Mouse (Mus musculus) intestine, embryonic 15.5 days (tissue): ENCODE measurements around the gene Abcb8. TPM values are rescaled to one million over a fixed set of nuclear protein-coding genes. Genes with fewer than 3 reads are reported as not detected.
"Not testable (repeated sequence)": the region's sequence is repeated elsewhere in the genome, so short reads cannot be mapped to it uniquely, and the experiment has no call there.

ENCODE experiments used
- ATAC-seq: fragments of 200-750 bp; cut with Nextera tagmentation; 2 replicates; pipeline ENCODE4 v1.8.0; 2017; ENCODE audit warnings: moderate TSS enrichment, moderate library complexity
- H3K27ac ChIP-seq: fragments of 300-500 bp; sonication (generic); 2 replicates; pipeline ENCODE4 v1.5.1; 2015; ENCODE audit warnings: mild to moderate bottlenecking, inconsistent platforms
- H3K27me3 ChIP-seq: fragments of 300-500 bp; sonication (generic); replicated peaks from 2 replicates; pipeline ENCODE4 v1.6.1; 2015; ENCODE audit warnings: inconsistent platforms
- H3K36me3 ChIP-seq: fragments of 300-500 bp; sonication (generic); 2 replicates; pipeline ENCODE4 v1.6.1; 2015; ENCODE audit warnings: inconsistent platforms
- H3K4me1 ChIP-seq: fragments of 300-500 bp; sonication (generic); replicated peaks from 2 replicates; pipeline ENCODE4 v1.6.1; 2015; ENCODE audit warnings: inconsistent platforms
- H3K4me2 ChIP-seq: fragments of 300-500 bp; sonication (generic); replicated peaks from 2 replicates; pipeline ENCODE4 v1.6.1; 2015; ENCODE audit warnings: mild to moderate bottlenecking, inconsistent platforms
- H3K4me3 ChIP-seq: fragments of 300-500 bp; sonication (generic); replicated peaks from 2 replicates; pipeline ENCODE4 v1.5.1; 2015; ENCODE audit warnings: inconsistent platforms
- H3K9ac ChIP-seq: fragments of 300-500 bp; sonication (generic); 2 replicates; pipeline ENCODE4 v1.6.1; 2015; ENCODE audit warnings: inconsistent platforms
- H3K9me3 ChIP-seq: fragments of 300-500 bp; sonication (generic); 2 replicates; pipeline ENCODE4 v1.6.1; 2016; ENCODE audit warnings: inconsistent platforms
- WGBS: fragments of 180-500 bp; shearing (Covaris S2); methylation state at CpG from one replicate; pipeline ENCODE4 v1.1.7; 2015; 5-methylcytosine and 5-hydroxymethylcytosine counted together
- polyA plus RNA-seq: library from polyadenylated mRNA; unstranded; fragments of >200 nt; fragmentation: Nextera tagmentation; extraction: Ambion mirVana; gene quantifications from 2 replicates; pipeline ENCODE4 v1.2.1, GENCODE M21; 2015

Abcb8 gene
- polyA plus RNA-seq, 1 experiment from 2014 or later: 66.2 TPM

GRCm38 (mm10) chr5:24387264-24388241 is 5.9 kb upstream of the Abcb8 start:
- Histone ChIP-seq H3K9ac (peak overlapping the region; percentile 60), H3K4me3 (peak overlapping the region; percentile 49)
- WGBS: under 1% methylated on average over 73 of the region's 73 CpGs

GRCm38 (mm10) chr5:24388246-24388915 is 5.1 kb upstream of the Abcb8 start:
- H3K4me1 ChIP-seq: peaks cover 36% of the 10 kb centered on the region

More at GRCm38 (mm10) chr5:24387264-24388241, 5.9 kb upstream of the Abcb8 start:
- Histone ChIP-seq H3K4me2 (peak overlapping the region; percentile 99), H3K9me3 (no peaks in the 10 kb centered on the region), H3K27ac (0 out of 2 replicates have a peak overlapping the region, but pooled peaks have one; percentile 27), H3K4me1 (peaks cover 34% of the 10 kb centered on the region), H3K36me3 (no peaks in the 10 kb centered on the region), H3K27me3 (0 out of 2 replicates have a peak, but pooled peaks cover 18% of the 10 kb centered on the region)
- peak; percentile 34 for ATAC-seq

DNA sequence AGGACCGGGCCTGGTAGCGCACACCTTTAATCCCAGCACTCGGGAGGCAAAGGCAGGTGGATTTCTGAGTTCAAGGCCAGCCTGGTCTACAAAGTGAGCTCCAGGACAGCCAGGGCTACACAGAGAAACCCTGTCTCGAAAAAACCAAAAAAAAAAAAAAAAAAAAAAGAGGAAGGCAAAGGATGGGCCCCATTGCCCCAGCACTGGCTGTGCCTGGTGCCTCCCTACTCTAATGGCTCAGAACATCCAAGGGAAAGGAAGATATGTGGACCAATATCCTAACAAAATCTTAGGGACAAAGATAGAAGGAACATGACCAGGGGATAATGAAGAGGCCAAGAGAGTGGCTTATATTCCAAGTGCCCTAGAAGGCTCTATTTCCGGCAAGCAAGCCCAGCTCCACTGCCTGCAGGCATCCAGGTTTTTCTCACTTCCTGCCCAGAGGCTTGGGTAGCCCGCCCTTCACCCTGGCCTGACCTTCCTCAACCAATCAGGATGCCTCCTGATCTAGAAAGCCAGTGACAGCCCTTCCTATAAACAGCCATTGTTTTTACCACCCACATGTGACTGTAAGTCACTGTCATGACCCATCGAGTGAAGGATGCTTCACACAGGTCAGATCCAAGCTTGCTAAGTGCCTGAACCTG is 4.3 kb upstream of the Abcb8 start:
- Histone ChIP-seq H3K27ac (no peak overlapping the region), H3K36me3 (no peaks in the 10 kb centered on the region), H3K4me2 (no peak overlapping the region), H3K9me3 (no peaks in the 10 kb centered on the region), H3K27me3 (0 out of 2 replicates have a peak, but pooled peaks cover 18% of the 10 kb centered on the region), H3K4me3 (no peak overlapping the region), H3K4me1 (peaks cover 33% of the 10 kb centered on the region), H3K9ac (no peak overlapping the region)
- no peak for ATAC-seq
- WGBS: 56% methylated on average over 7 of the region's 7 CpGs

More at GRCm38 (mm10) chr5:24388246-24388915, 5.1 kb upstream of the Abcb8 start:
- 0 out of 2 replicates have a peak, but pooled peaks cover 18% of the 10 kb centered on the region for H3K27me3 ChIP-seq
- H3K36me3 ChIP-seq: no peaks in the 10 kb centered on the region
- H3K9ac ChIP-seq: peak overlapping the region; percentile 60
- H3K27ac ChIP-seq: 0 out of 2 replicates have a peak overlapping the region, but pooled peaks have one; percentile 27
- H3K4me2 ChIP-seq: peak overlapping the region; percentile 99
- peak overlapping the region; percentile 49 for H3K4me3 ChIP-seq
- no peak; the same call in 1 of the 2 replicates for ATAC-seq
- WGBS: 28% methylated on average over 26 of the region's 26 CpGs
- H3K9me3 ChIP-seq: no peaks in the 10 kb centered on the region

- Histone ChIP-seq H3K9ac (no peak overlapping the region), H3K27me3 (0 out of 2 replicates have a peak, but pooled peaks cover 18% of the 10 kb centered on the region), H3K4me1 (peaks cover 32% of the 10 kb centered on the region), H3K9me3 (no peaks in the 10 kb centered on the region), H3K36me3 (no peaks in the 10 kb centered on the region), H3K4me2 (no peak overlapping the region), H3K4me3 (no peak overlapping the region), H3K27ac (no peak overlapping the region)
- ATAC-seq: no peak
- WGBS: 87% methylated on average over 4 of the region's 4 CpGs
These were observed 3.8 kb upstream of the Abcb8 start for GRCm38 (mm10) chr5:24389658-24390020.

DNA sequence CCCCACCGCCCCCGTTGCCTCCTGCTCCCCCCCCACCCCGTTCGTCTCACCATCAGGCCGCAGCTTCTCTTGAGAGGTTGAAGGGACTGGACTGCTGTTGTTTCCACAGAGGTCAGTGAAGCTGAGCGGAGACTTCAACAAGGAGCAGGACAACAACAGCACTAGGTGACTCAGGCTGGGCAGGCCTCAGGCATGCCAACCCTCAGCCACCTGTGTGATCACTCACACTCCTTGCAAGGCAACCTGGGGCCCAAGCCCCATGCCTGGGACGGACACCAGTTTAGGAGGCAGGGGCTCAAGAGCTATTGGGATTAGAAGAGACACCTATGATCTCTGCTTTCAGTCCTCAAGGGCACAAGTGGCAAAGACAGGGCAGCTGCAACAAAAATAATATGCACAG is 1.6 kb upstream of the Abcb8 start, which contains the start of gene Atg9b:
Gene Atg9b (minus strand): TSS at position 280 of the 400 bp plus-strand sequence.
- Histone ChIP-seq H3K9me3 (no peaks in the 10 kb centered on the region), H3K27me3 (0 out of 2 replicates have a peak, but pooled peaks cover 7% of the 10 kb centered on the region), H3K4me1 (peaks cover 31% of the 10 kb centered on the region), H3K36me3 (no peaks in the 10 kb centered on the region), H3K27ac (peak within 1 kb of the TSS; percentile 52), H3K9ac (no peak within 1 kb of the TSS), H3K4me3 (no peak within 1 kb of the TSS), H3K4me2 (no peak within 1 kb of the TSS; the same call in 1 of the 2 replicates)
- ATAC-seq: no peak
- 84% methylated on average over 7 of the region's 7 CpGs for WGBS

DNA sequence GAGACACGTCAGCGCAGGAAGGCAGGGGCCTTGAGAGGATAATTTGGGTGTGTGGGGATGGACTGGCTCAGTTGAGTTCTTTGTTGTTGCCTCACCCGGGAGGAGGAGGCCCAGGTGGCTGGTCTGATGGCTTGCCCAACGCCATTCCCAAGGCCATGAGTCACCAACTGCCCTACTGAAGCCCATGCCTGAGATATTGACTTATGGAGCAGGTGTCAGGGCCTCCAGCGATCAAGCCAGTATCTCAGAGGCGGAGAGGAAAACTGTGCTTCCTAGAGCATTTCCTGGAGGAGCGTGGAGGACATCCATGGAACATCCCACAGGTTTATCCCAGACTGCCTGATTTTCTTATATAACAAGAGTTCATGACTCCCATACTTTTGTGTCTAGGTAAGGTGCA is 739 bp upstream of the Abcb8 start:
- Histone ChIP-seq H3K9me3 (no peaks in the 10 kb centered on the region), H3K4me1 (peaks cover 22% of the 10 kb centered on the region), H3K36me3 (no peaks in the 10 kb centered on the region), H3K27ac (peak overlapping the region; percentile 52), H3K4me2 (no peak overlapping the region; the same call in 1 of the 2 replicates), H3K9ac (no peak overlapping the region), H3K27me3 (0 out of 2 replicates have a peak, but pooled peaks cover 4% of the 10 kb centered on the region), H3K4me3 (no peak overlapping the region)
- WGBS: 60% methylated on average over 7 of the region's 7 CpGs
- ATAC-seq: no peak

- no peaks in the 10 kb centered on the region for H3K9me3 ChIP-seq
- ATAC-seq: peak; percentile 97
- H3K4me1 ChIP-seq: peaks cover 12% of the 10 kb centered on the region; the same call in 1 of the 2 replicates
- peak overlapping the region; percentile 59 for H3K9ac ChIP-seq
- H3K36me3 ChIP-seq: no peaks in the 10 kb centered on the region
- H3K27me3 ChIP-seq: no peaks in the 10 kb centered on the region
- 1% methylated on average over 36 of the region's 36 CpGs for WGBS
- peak overlapping the region; percentile 55 for H3K4me3 ChIP-seq
- H3K4me2 ChIP-seq: peak overlapping the region; percentile 71
- peak overlapping the region; percentile 66 for H3K27ac ChIP-seq
These were observed 867 bp downstream of the Abcb8 start for GRCm38 (mm10) chr5:24394165-24394894.

GRCm38 (mm10) chr5:24396254-24396653 is 2.8 kb downstream of the Abcb8 start:
- not testable (repeated sequence) for H3K36me3 ChIP-seq, H3K4me1 ChIP-seq, H3K9ac ChIP-seq, ATAC-seq, H3K27me3 ChIP-seq, H3K4me3 ChIP-seq, H3K27ac ChIP-seq, H3K9me3 ChIP-seq, H3K4me2 ChIP-seq
- whole genome bisulfite sequencing: 87% methylated on average over 6 of the region's 6 CpGs

- WGBS: 90% methylated on average over 10 of the region's 10 CpGs
- Histone ChIP-seq H3K27ac (no peak overlapping the region), H3K4me1 (no peaks in the 10 kb centered on the region), H3K9me3 (no peaks in the 10 kb centered on the region), H3K9ac (no peak overlapping the region), H3K36me3 (peaks cover 20% of the 10 kb centered on the region; the same call in 1 of the 2 replicates), H3K4me2 (no peak overlapping the region), H3K27me3 (no peaks in the 10 kb centered on the region), H3K4me3 (no peak overlapping the region)
- no peak for ATAC-seq
These were observed 6.2 kb downstream of the Abcb8 start for GRCm38 (mm10) chr5:24399686-24400085.

DNA sequence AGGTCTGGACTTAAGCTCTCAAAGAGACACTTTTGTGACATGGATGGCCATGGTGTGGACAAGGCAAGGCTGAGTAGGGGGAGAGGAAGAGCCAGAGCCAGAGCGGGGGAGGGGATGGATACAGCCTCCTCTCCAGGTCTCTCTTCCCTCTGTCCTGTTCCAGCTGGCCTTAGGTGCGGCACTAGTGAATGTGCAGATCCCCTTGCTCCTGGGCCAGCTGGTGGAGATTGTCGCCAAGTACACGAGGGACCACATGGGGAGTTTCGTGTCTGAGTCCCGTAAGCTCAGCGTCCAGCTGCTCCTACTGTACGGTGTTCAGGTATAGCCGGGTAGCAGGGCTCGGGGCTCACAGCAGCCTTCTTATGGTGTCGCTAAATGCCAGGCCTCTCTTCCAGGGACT is 6.9 kb downstream of the Abcb8 start:
- 85% methylated on average over 11 of the region's 11 CpGs for WGBS
- peaks cover 20% of the 10 kb centered on the region; the same call in 1 of the 2 replicates for H3K36me3 ChIP-seq
- no peak overlapping the region for H3K9ac ChIP-seq
- H3K4me1 ChIP-seq: no peaks in the 10 kb centered on the region
- H3K4me2 ChIP-seq: no peak overlapping the region
- H3K4me3 ChIP-seq: no peak overlapping the region
- H3K9me3 ChIP-seq: no peaks in the 10 kb centered on the region
- no peak for ATAC-seq
- no peak overlapping the region for H3K27ac ChIP-seq
- H3K27me3 ChIP-seq: no peaks in the 10 kb centered on the region

- peaks cover 23% of the 10 kb centered on the region; the same call in 1 of the 2 replicates for H3K36me3 ChIP-seq
- no peak overlapping the region for H3K9ac ChIP-seq
- H3K4me3 ChIP-seq: no peak overlapping the region
- H3K27me3 ChIP-seq: no peaks in the 10 kb centered on the region
- H3K9me3 ChIP-seq: no peaks in the 10 kb centered on the region
- H3K4me2 ChIP-seq: no peak overlapping the region
- H3K27ac ChIP-seq: no peak overlapping the region
- ATAC-seq: no peak
- 90% methylated on average over 5 of the region's 5 CpGs for WGBS
- no peaks in the 10 kb centered on the region for H3K4me1 ChIP-seq
These were observed 7.6 kb downstream of the Abcb8 start for GRCm38 (mm10) chr5:24400911-24401605.
